Mouse (Mus musculus) E14TG2a.4 (cell line): Measurements from ENCODE around the gene Rab43.

ENCODE experiments used
- CTCF ChIP-seq: conservative IDR thresholded peaks from 2 replicates; pipeline ENCODE4 v1.5.1; 2014; ENCODE audit warnings: low read length
- NANOG ChIP-seq: IDR thresholded peaks from 2 replicates; pipeline ENCODE4 v1.6.1; 2014; ENCODE audit warnings: borderline replicate concordance, low read length, mixed read lengths
- POU5F1 ChIP-seq: IDR thresholded peaks from 2 replicates; pipeline ENCODE4 v1.6.1; 2014; ENCODE audit warnings: low read length, borderline replicate concordance

GRCm38 (mm10) chr6:87742804-87743203 is 69.2 kb downstream of the Rab43 start:
- TF ChIP-seq CTCF: peak; percentile 36; the same call in 1 of the 2 replicates
- no peak for TF ChIP-seq POU5F1
- TF ChIP-seq NANOG: no peak
